Mouse (Mus musculus) kidney, embryonic 16.5 days (tissue): Measurements from ENCODE around the gene Cd300e. TPM values are rescaled to one million over a fixed set of nuclear protein-coding genes. Genes with fewer than 3 reads are reported as not detected.

Source experiments
- ATAC-seq: fragments of 200-750 bp; cut with Nextera tagmentation; 2 replicates; pipeline ENCODE4 v1.8.0; 2017; ENCODE audit warnings: moderate TSS enrichment; ENCODE audit not compliant: low FRiP score, low TSS enrichment
- H3K27ac ChIP-seq: fragments of 300-500 bp; sonication (generic); 2 replicates; pipeline ENCODE4 v1.5.1; 2014; ENCODE audit warnings: low read length
- H3K27me3 ChIP-seq: fragments of 300-500 bp; sonication (generic); 2 replicates; pipeline ENCODE4 v1.6.1; 2014; ENCODE audit warnings: low read length, control low read depth, mixed read lengths; ENCODE audit not compliant: insufficient read depth
- H3K36me3 ChIP-seq: fragments of 300-500 bp; sonication (generic); 2 replicates; pipeline ENCODE4 v1.6.1; 2014; ENCODE audit warnings: low read length, control low read depth, mixed read lengths; ENCODE audit not compliant: insufficient read depth
- H3K4me1 ChIP-seq: fragments of 300-500 bp; sonication (generic); 2 replicates; pipeline ENCODE4 v1.6.1; 2014; ENCODE audit warnings: low read length, control low read depth, mixed read lengths; ENCODE audit not compliant: insufficient read depth
- H3K4me2 ChIP-seq: fragments of 300-500 bp; sonication (generic); replicated peaks from 2 replicates; pipeline ENCODE4 v1.6.1; 2014; ENCODE audit warnings: low read depth, low read length
- H3K4me3 ChIP-seq: fragments of 300-500 bp; sonication (generic); 2 replicates; pipeline ENCODE4 v1.5.1; 2014; ENCODE audit warnings: mild to moderate bottlenecking, low read length
- H3K9ac ChIP-seq: fragments of 300-500 bp; sonication (generic); replicated peaks from 2 replicates; pipeline ENCODE4 v1.6.1; 2014; ENCODE audit warnings: low read length
- H3K9me3 ChIP-seq: fragments of 300-500 bp; sonication (generic); 2 replicates; pipeline ENCODE4 v1.6.1; 2016; ENCODE audit warnings: low read length, control low read depth
- WGBS: fragments of 180-500 bp; shearing (Covaris S2); extraction: QIAGEN DNeasy Blood & Tissue Kit; methylation state at CpG from one replicate; pipeline ENCODE4 v1.1.7; 2014; 5-methylcytosine and 5-hydroxymethylcytosine counted together
- polyA plus RNA-seq: library from polyadenylated mRNA; unstranded; fragments of >200 nt; fragmentation: Nextera tagmentation; extraction: Ambion mirVana; gene quantifications from 2 replicates; pipeline ENCODE4 v1.2.1, GENCODE M21; 2015

Cd300e gene
- polyA plus RNA-seq, 1 experiment from 2014 or later, result not detected

- no peak overlapping the region for H3K4me2 ChIP-seq
- H3K9ac ChIP-seq, result no peak overlapping the region
- no peaks in the 10 kb centered on the region for H3K4me1 ChIP-seq
- WGBS, result 43% methylated on average over 18 of the region's 18 CpGs
- peak; percentile 58; the same call in 1 of the 2 replicates for ATAC-seq
- no peaks in the 10 kb centered on the region for H3K36me3 ChIP-seq
- no peaks in the 10 kb centered on the region for H3K9me3 ChIP-seq
- no peak overlapping the region for H3K4me3 ChIP-seq
- no peak overlapping the region for H3K27ac ChIP-seq
- H3K27me3 ChIP-seq, result peaks cover 18% of the 10 kb centered on the region; the same call in 1 of the 2 replicates
Measured at GRCm38 (mm10) chr11:115083376-115084139, 21.6 kb upstream of the Cd300e start.

- no peaks in the 10 kb centered on the region for H3K9me3 ChIP-seq
- no peaks in the 10 kb centered on the region for H3K4me1 ChIP-seq
- no peak overlapping the region for H3K27ac ChIP-seq
- peaks cover 18% of the 10 kb centered on the region; the same call in 1 of the 2 replicates for H3K27me3 ChIP-seq
- no peak overlapping the region for H3K9ac ChIP-seq
- 46% methylated on average over 6 of the region's 6 CpGs for WGBS
- no peak overlapping the region for H3K4me3 ChIP-seq
- H3K4me2 ChIP-seq, result no peak overlapping the region
- no peaks in the 10 kb centered on the region for H3K36me3 ChIP-seq
- ATAC-seq, result no peak
Measured at GRCm38 (mm10) chr11:115082196-115082595, 20.2 kb upstream of the Cd300e start.

- Histone ChIP-seq H3K4me2 (no peak overlapping the region), H3K27ac (no peak overlapping the region), H3K9me3 (no peaks in the 10 kb centered on the region), H3K4me1 (no peaks in the 10 kb centered on the region), H3K4me3 (no peak overlapping the region), H3K9ac (no peak overlapping the region), H3K27me3 (peaks cover 18% of the 10 kb centered on the region; the same call in 1 of the 2 replicates), H3K36me3 (no peaks in the 10 kb centered on the region)
- no peak for ATAC-seq
- WGBS, result 59% methylated on average over 3 of the region's 3 CpGs
Measured at GRCm38 (mm10) chr11:115081373-115081772, 19.4 kb upstream of the Cd300e start.

- Histone ChIP-seq H3K9ac (no peak overlapping the region), H3K36me3 (no peaks in the 10 kb centered on the region), H3K27ac (no peak overlapping the region), H3K4me2 (no peak overlapping the region), H3K9me3 (no peaks in the 10 kb centered on the region), H3K4me3 (no peak overlapping the region), H3K4me1 (no peaks in the 10 kb centered on the region), H3K27me3 (peaks cover 18% of the 10 kb centered on the region; the same call in 1 of the 2 replicates)
- 35% methylated on average over 13 of the region's 13 CpGs for WGBS
- no peak for ATAC-seq
Measured at GRCm38 (mm10) chr11:115080886-115081285, 18.9 kb upstream of the Cd300e start.

- no peaks in the 10 kb centered on the region for H3K36me3 ChIP-seq
- H3K27ac ChIP-seq, result no peak overlapping the region
- no peak overlapping the region for H3K9ac ChIP-seq
- no peak overlapping the region for H3K4me3 ChIP-seq
- H3K27me3 ChIP-seq, result peaks cover 2% of the 10 kb centered on the region; the same call in 1 of the 2 replicates
- WGBS, result 88% methylated on average over 5 of the region's 5 CpGs
- H3K4me2 ChIP-seq, result no peak overlapping the region
- no peak for ATAC-seq
- H3K4me1 ChIP-seq, result no peaks in the 10 kb centered on the region
- no peaks in the 10 kb centered on the region for H3K9me3 ChIP-seq
Measured at GRCm38 (mm10) chr11:115078680-115079079, 16.7 kb upstream of the Cd300e start.

- WGBS, result 89% methylated on average over 1 of the region's 1 CpGs
- Histone ChIP-seq H3K4me3 (no peak overlapping the region), H3K4me2 (no peak overlapping the region), H3K9me3 (no peaks in the 10 kb centered on the region), H3K4me1 (no peaks in the 10 kb centered on the region), H3K36me3 (no peaks in the 10 kb centered on the region), H3K27ac (no peak overlapping the region), H3K27me3 (no peaks in the 10 kb centered on the region), H3K9ac (no peak overlapping the region)
- no peak for ATAC-seq
Measured at GRCm38 (mm10) chr11:115077436-115077835, 15.5 kb upstream of the Cd300e start.

GRCm38 (mm10) chr11:115075859-115076258 is 13.9 kb upstream of the Cd300e start:
- H3K27ac ChIP-seq, result no peak overlapping the region
- H3K9ac ChIP-seq, result no peak overlapping the region
- H3K9me3 ChIP-seq, result no peaks in the 10 kb centered on the region
- H3K27me3 ChIP-seq, result no peaks in the 10 kb centered on the region
- H3K4me2 ChIP-seq, result no peak overlapping the region
- H3K4me3 ChIP-seq, result no peak overlapping the region
- no peak for ATAC-seq
- no peaks in the 10 kb centered on the region for H3K36me3 ChIP-seq
- peaks cover 12% of the 10 kb centered on the region for H3K4me1 ChIP-seq
- 49% methylated on average over 5 of the region's 5 CpGs for WGBS

- Histone ChIP-seq H3K27me3 (no peaks in the 10 kb centered on the region), H3K4me3 (no peak overlapping the region), H3K9me3 (no peaks in the 10 kb centered on the region), H3K4me2 (no peak overlapping the region), H3K36me3 (no peaks in the 10 kb centered on the region), H3K9ac (no peak overlapping the region), H3K27ac (no peak overlapping the region), H3K4me1 (peaks cover 12% of the 10 kb centered on the region)
- no peak for ATAC-seq
- WGBS, result 72% methylated on average over 7 of the region's 7 CpGs
Measured at GRCm38 (mm10) chr11:115075407-115075806, 13.4 kb upstream of the Cd300e start.

GRCm38 (mm10) chr11:115073002-115073401 is 11.0 kb upstream of the Cd300e start:
- H3K36me3 ChIP-seq, result no peaks in the 10 kb centered on the region
- H3K27ac ChIP-seq, result no peak overlapping the region
- H3K4me3 ChIP-seq, result no peak overlapping the region
- no peaks in the 10 kb centered on the region for H3K27me3 ChIP-seq
- ATAC-seq, result no peak
- WGBS, result 72% methylated on average over 5 of the region's 5 CpGs
- no peaks in the 10 kb centered on the region for H3K9me3 ChIP-seq
- peaks cover 12% of the 10 kb centered on the region for H3K4me1 ChIP-seq
- no peak overlapping the region for H3K4me2 ChIP-seq
- no peak overlapping the region for H3K9ac ChIP-seq

GRCm38 (mm10) chr11:115071631-115072294 is 9.8 kb upstream of the Cd300e start:
- H3K4me2 ChIP-seq, result peak overlapping the region; percentile 42
- peak; percentile 84 for ATAC-seq

More at GRCm38 (mm10) chr11:115071631-115072294, 9.8 kb upstream of the Cd300e start:
- 8% methylated on average over 13 of the region's 14 CpGs for WGBS
- Histone ChIP-seq H3K9ac (no peak overlapping the region), H3K4me1 (peaks cover 12% of the 10 kb centered on the region), H3K36me3 (no peaks in the 10 kb centered on the region), H3K27me3 (no peaks in the 10 kb centered on the region), H3K9me3 (no peaks in the 10 kb centered on the region), H3K4me3 (peak overlapping the region; percentile 11; the same call in 1 of the 2 replicates), H3K27ac (peak overlapping the region; percentile 67)
